Mouse (Mus musculus): ENCODE measurements at regions not wholly inside any gene's neighbourhood (a gene's known extent, or its start where the extent isn't known, plus 50 kb on each side); places are given as distances from the start of the nearest gene placed in this dataset.

DNA sequence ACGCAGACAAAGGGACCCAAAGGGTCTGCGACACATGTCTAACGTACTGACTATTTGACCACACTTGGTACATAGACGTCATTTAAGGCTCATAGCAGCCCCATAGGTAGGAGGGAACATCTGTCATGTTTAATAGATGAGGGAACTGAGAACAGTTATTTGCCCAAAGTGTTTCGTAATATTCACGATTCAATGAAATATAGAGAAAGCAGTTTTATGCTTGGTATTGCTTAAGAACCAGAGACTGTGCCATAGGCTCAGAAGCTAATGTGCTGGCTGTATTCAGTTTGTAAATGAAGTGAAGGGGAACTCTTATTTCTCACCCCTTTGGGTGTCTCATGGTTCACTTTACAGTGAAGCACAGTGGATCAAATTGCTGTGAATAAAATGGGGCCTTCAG is 65.7 kb upstream of the Plxnc1 start:
- no peak for TF ChIP-seq CTCF (IDR thresholded peaks at IDR 0.05; ENCODE audit: low read depth, low read length)
- TF ChIP-seq POLR2A (IDR thresholded peaks at IDR 0.05; ENCODE audit: insufficient read depth, low read length) = no peak

Data from ES-Bruce4 (cell line).